In genomic region chr7:30421890-30422435, GRCm38 (mm10) we compare ENCODE assay signal across 8 mouse cellular contexts. TPM values are rescaled to one million over a fixed set of nuclear protein-coding genes. Genes with fewer than 3 reads are reported as not detected.
DNase-seq lines count a peak whose midpoint lies in the region; ATAC-seq and TF ChIP-seq lines count a peak whose summit lies in the region.

No protein-coding gene starts in this region.

- no peaks in the 10 kb centered on the region for H3K27me3 ChIP-seq in hindbrain, postnatal 0 days (ENCODE audit: insufficient read depth, low read length)

- peak overlapping the region; percentile 54; the same call in 1 of the 2 replicates for H3K27ac ChIP-seq in hindbrain, postnatal 0 days

- H3K4me3 ChIP-seq in hindbrain, postnatal 0 days (ENCODE audit: low read length) = peak overlapping the region; percentile 46

- TF ChIP-seq CTCF in hindbrain, postnatal 0 days (IDR thresholded peaks at IDR 0.05; ENCODE audit: low read depth) = no peak

- under 1% methylated on average over 45 of the region's 45 CpGs for WGBS in hindbrain, postnatal 0 days

- no peaks in the 10 kb centered on the region; the same call in 1 of the 2 replicates for H3K36me3 ChIP-seq in hindbrain, postnatal 0 days (ENCODE audit: insufficient read depth, low read length)

- peak overlapping the region; percentile 57 for H3K9ac ChIP-seq in hindbrain, postnatal 0 days (replicated peaks; ENCODE audit: low read length)

- ATAC-seq in hindbrain, postnatal 0 days = peak; percentile 89

- H3K4me1 ChIP-seq in hindbrain, postnatal 0 days (ENCODE audit: insufficient read depth, low read length) = peaks cover 5% of the 10 kb centered on the region; the same call in 1 of the 2 replicates

- peak; percentile 95 for DNase-seq in ZHBTc4 (ENCODE audit: low read depth, low spot score)
- DNase-seq in cerebellum, postnatal 4 days (ENCODE audit: low spot score in 2 of 2) = peak; percentile 78 to 90
- DNase-seq in gastrocnemius, adult 18-20 months (ENCODE audit: low spot score) = peak; percentile 64
- DNase-seq in hindbrain, postnatal 0 days (ENCODE audit: low spot score) = peak; percentile 96
- peak; percentile 96 for DNase-seq in left cerebral cortex, adult 18-20 months (ENCODE audit: low spot score in 2 of 2)
- peak; percentile 92 for DNase-seq in lung, postnatal 4 days
- peak; percentile 92 for DNase-seq in retina, postnatal 1 day
- DNase-seq in thymus, postnatal 4 days = peak; percentile 98

- H3K9me3 ChIP-seq in hindbrain, postnatal 0 days (ENCODE audit: low read length) = no peaks in the 10 kb centered on the region

- peak overlapping the region; percentile 78 for H3K4me2 ChIP-seq in hindbrain, postnatal 0 days (ENCODE audit: low read depth, low read length)

RNA-seq across cellular contexts. Expression of gene Nfkbid, which starts 0.4 kb away (rescaled TPM):
- total RNA-seq in gastrocnemius, adult 18-20 months (2021) = under 1 TPM in 1 of 2 experiments, not detected in 1; 0.11 TPM
- 1.9 and 3.7 TPM in 2 replicates for total RNA-seq in hindbrain, postnatal 0 days (2014; rRNA removed)
- polyA plus RNA-seq in hindbrain, postnatal 0 days (2015; fragmentation: Nextera tagmentation; extraction: Ambion mirVana) = 2.1 TPM in 2 replicates
- total RNA-seq in left cerebral cortex, adult 18-20 months (2021) = 1 to 10 TPM; 3.9 to 4.1 TPM

RNA-seq across cellular contexts. Expression of gene Hcst, which starts 2.3 kb away (rescaled TPM):
- not detected for total RNA-seq in gastrocnemius, adult 18-20 months (2021)
- not detected in 2 replicates for total RNA-seq in hindbrain, postnatal 0 days (2014; rRNA removed)
- polyA plus RNA-seq in hindbrain, postnatal 0 days (2015; fragmentation: Nextera tagmentation; extraction: Ambion mirVana) = 0.84 and 1.0 TPM in 2 replicates
- 1 to 10 TPM in 1 of 2 experiments, not detected in 1; 1.8 TPM for total RNA-seq in left cerebral cortex, adult 18-20 months (2021)

RNA-seq across cellular contexts. Expression of gene Tyrobp, which starts 8.4 kb away (rescaled TPM):
- total RNA-seq in gastrocnemius, adult 18-20 months (2021) = 1 to 10 TPM; 3.3 to 6.3 TPM
- total RNA-seq in hindbrain, postnatal 0 days (2014; rRNA removed) = 37.3 and 59.9 TPM in 2 replicates
- polyA plus RNA-seq in hindbrain, postnatal 0 days (2015; fragmentation: Nextera tagmentation; extraction: Ambion mirVana) = 50.3 and 56.1 TPM in 2 replicates
- total RNA-seq in left cerebral cortex, adult 18-20 months (2021) = 10 to 100 TPM; 29.8 to 30.7 TPM

RNA-seq across cellular contexts. Expression of gene Aplp1, which starts 23.4 kb away (rescaled TPM):
- total RNA-seq in gastrocnemius, adult 18-20 months (2021) = 1 to 10 TPM in 1 of 2 experiments, under 1 TPM in 1; 0.82 to 1.4 TPM
- total RNA-seq in hindbrain, postnatal 0 days (2014; rRNA removed) = 840 and 852 TPM in 2 replicates
- polyA plus RNA-seq in hindbrain, postnatal 0 days (2015; fragmentation: Nextera tagmentation; extraction: Ambion mirVana) = 617 and 682 TPM in 2 replicates
- total RNA-seq in left cerebral cortex, adult 18-20 months (2021) = 1,000 to 10,000 TPM; 1,233 to 1,333 TPM

RNA-seq across cellular contexts. Expression of gene Kirrel2, which starts 35.5 kb away (rescaled TPM):
- total RNA-seq in gastrocnemius, adult 18-20 months (2021) = not detected
- 10.7 and 14.7 TPM in 2 replicates for total RNA-seq in hindbrain, postnatal 0 days (2014; rRNA removed)
- polyA plus RNA-seq in hindbrain, postnatal 0 days (2015; fragmentation: Nextera tagmentation; extraction: Ambion mirVana) = 4.4 and 5.8 TPM in 2 replicates
- total RNA-seq in left cerebral cortex, adult 18-20 months (2021) = 1 to 10 TPM; 8.2 to 8.3 TPM

Comparison
In these comparisons a context has a peak if more than half of its experiments do, and no peak if none do; other contexts are left out.
1. Peak in every context shown above with its lines: DNase-seq, ATAC-seq, H3K4me3 ChIP-seq and H3K27ac ChIP-seq.